Mouse (Mus musculus): Measurements from ENCODE around the gene Hist1h1c. TPM values are rescaled to one million over a fixed set of nuclear protein-coding genes. Genes with fewer than 3 reads are reported as not detected.
"Not testable (repeated sequence)": the region's sequence is repeated elsewhere in the genome, so short reads cannot be mapped to it uniquely, and the experiment has no call there.

The Hist1h1c gene
- polyA plus RNA-seq, 1 experiment from 2014 or later = 8.3 TPM

DNA sequence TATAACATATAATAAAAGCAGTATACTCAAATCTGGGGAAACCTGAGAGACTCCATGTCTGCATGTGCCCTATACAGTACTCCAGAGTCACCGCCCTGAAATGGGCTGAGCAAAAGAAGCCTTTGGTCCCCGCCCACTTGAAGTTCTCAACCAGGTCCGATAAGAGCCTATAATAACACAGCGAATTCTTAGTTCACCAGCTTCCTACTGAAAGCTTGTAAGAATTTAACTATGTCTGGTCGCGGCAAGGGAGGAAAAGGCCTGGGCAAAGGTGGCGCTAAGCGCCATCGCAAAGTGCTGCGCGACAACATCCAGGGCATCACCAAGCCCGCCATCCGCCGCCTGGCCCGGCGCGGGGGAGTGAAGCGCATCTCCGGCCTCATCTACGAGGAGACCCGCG is 18.2 kb downstream of the Hist1h1c start, which contains the start of gene Hist1h4b:
Gene Hist1h4b (plus strand): TSS at position 224 of the 400 bp plus-strand sequence.
- H3K27me3 ChIP-seq (ENCODE audit: control insufficient read depth, insufficient read depth, low read length) = no peaks in the 10 kb centered on the region
- H3K9ac ChIP-seq = peak within 1 kb of the TSS; percentile 62
- under 1% methylated on average over 15 of the region's 22 CpGs for WGBS
- peak within 1 kb of the TSS; percentile 71 for H3K4me2 ChIP-seq (replicated peaks)
- peak; percentile 97 for DNase-seq (ENCODE audit: low spot score)
- ATAC-seq (ENCODE audit: low FRiP score) = peak; percentile 79
- peaks cover 17% of the 10 kb centered on the region for H3K4me1 ChIP-seq (replicated peaks; ENCODE audit: control insufficient read depth, insufficient read depth, low read length)
- H3K9me3 ChIP-seq (ENCODE audit: control insufficient read depth, low read length) = no peaks in the 10 kb centered on the region
- peak within 1 kb of the TSS; percentile 76 for H3K27ac ChIP-seq
- no peaks in the 10 kb centered on the region for H3K36me3 ChIP-seq (replicated peaks; ENCODE audit: control insufficient read depth, insufficient read depth)
- peak within 1 kb of the TSS; percentile 33 for H3K4me3 ChIP-seq (replicated peaks; ENCODE audit: low read length)

- WGBS = 2% methylated on average over 15 of the region's 23 CpGs
- Histone ChIP-seq H3K27me3 (ENCODE audit: control insufficient read depth, insufficient read depth, low read length) (no peaks in the 10 kb centered on the region), H3K9ac (peak overlapping the region; percentile 62), H3K4me2 (replicated peaks) (peak overlapping the region; percentile 71), H3K27ac (peak overlapping the region; percentile 76), H3K9me3 (ENCODE audit: control insufficient read depth, low read length) (no peaks in the 10 kb centered on the region), H3K36me3 (replicated peaks; ENCODE audit: control insufficient read depth, insufficient read depth) (no peaks in the 10 kb centered on the region), H3K4me1 (replicated peaks; ENCODE audit: control insufficient read depth, insufficient read depth, low read length) (peaks cover 17% of the 10 kb centered on the region), H3K4me3 (replicated peaks; ENCODE audit: low read length) (peak overlapping the region; percentile 33)
- peak; percentile 35 for DNase-seq (ENCODE audit: low spot score)
- no peak; the same call in 1 of the 2 replicates for ATAC-seq (ENCODE audit: low FRiP score)
Observed at GRCm38 (mm10) chr13:23757211-23757773, 18.7 kb downstream of the Hist1h1c start.

- Histone ChIP-seq H3K4me1 (replicated peaks; ENCODE audit: control insufficient read depth, insufficient read depth, low read length) (peaks cover 18% of the 10 kb centered on the region), H3K27me3 (ENCODE audit: control insufficient read depth, insufficient read depth, low read length) (no peaks in the 10 kb centered on the region), H3K9me3 (ENCODE audit: control insufficient read depth, low read length) (no peaks in the 10 kb centered on the region), H3K9ac (no peak overlapping the region), H3K4me2 (replicated peaks) (no peak overlapping the region), H3K27ac (no peak overlapping the region), H3K4me3 (replicated peaks; ENCODE audit: low read length) (no peak overlapping the region), H3K36me3 (replicated peaks; ENCODE audit: control insufficient read depth, insufficient read depth) (no peaks in the 10 kb centered on the region)
- WGBS = 48% methylated on average over 3 of the region's 3 CpGs
- ATAC-seq (ENCODE audit: low FRiP score) (no peak), DNase-seq (ENCODE audit: low spot score) (no peak)
Observed at GRCm38 (mm10) chr13:23757921-23758320, 19.3 kb downstream of the Hist1h1c start.

GRCm38 (mm10) chr13:23759251-23759771 is 20.7 kb downstream of the Hist1h1c start:
- H3K27ac ChIP-seq = no peak overlapping the region
- H3K27me3 ChIP-seq (ENCODE audit: control insufficient read depth, insufficient read depth, low read length) = no peaks in the 10 kb centered on the region
- H3K4me2 ChIP-seq (replicated peaks) = no peak overlapping the region
- H3K9ac ChIP-seq = no peak overlapping the region
- ATAC-seq (ENCODE audit: low FRiP score) (no peak), DNase-seq (ENCODE audit: low spot score) (no peak)
- WGBS = 64% methylated on average over 3 of the region's 3 CpGs
- no peaks in the 10 kb centered on the region for H3K9me3 ChIP-seq (ENCODE audit: control insufficient read depth, low read length)
- H3K4me3 ChIP-seq (replicated peaks; ENCODE audit: low read length) = no peak overlapping the region
- H3K36me3 ChIP-seq (replicated peaks; ENCODE audit: control insufficient read depth, insufficient read depth) = no peaks in the 10 kb centered on the region
- peaks cover 29% of the 10 kb centered on the region for H3K4me1 ChIP-seq (replicated peaks; ENCODE audit: control insufficient read depth, insufficient read depth, low read length)

DNA sequence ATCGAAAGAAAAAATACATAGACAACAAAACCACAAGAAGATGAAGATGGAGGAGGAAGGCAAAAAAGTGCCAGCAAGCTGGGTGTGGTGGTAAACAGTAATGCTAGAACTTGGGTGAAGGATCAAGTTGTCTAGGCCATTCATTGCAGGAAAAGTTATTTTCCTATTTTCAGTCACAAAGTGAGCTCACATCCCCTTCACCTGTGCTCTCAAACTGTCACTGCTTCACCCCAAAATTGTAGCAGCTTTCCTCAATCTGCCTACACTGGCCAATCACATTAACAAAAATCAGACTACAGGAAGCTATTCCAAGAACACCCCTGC is 21.3 kb downstream of the Hist1h1c start:
- Histone ChIP-seq H3K4me2 (replicated peaks) (peak overlapping the region; percentile 90), H3K36me3 (replicated peaks; ENCODE audit: control insufficient read depth, insufficient read depth) (no peaks in the 10 kb centered on the region), H3K27me3 (ENCODE audit: control insufficient read depth, insufficient read depth, low read length) (no peaks in the 10 kb centered on the region), H3K4me3 (replicated peaks; ENCODE audit: low read length) (no peak overlapping the region), H3K4me1 (replicated peaks; ENCODE audit: control insufficient read depth, insufficient read depth, low read length) (peaks cover 31% of the 10 kb centered on the region), H3K9me3 (ENCODE audit: control insufficient read depth, low read length) (no peaks in the 10 kb centered on the region), H3K9ac (0 out of 2 replicates have a peak overlapping the region, but pooled peaks have one; percentile 58), H3K27ac (peak overlapping the region; percentile 87; the same call in 1 of the 2 replicates)
- 89% methylated on average over 1 of the region's 1 CpGs for WGBS
- ATAC-seq (ENCODE audit: low FRiP score) (no peak), DNase-seq (ENCODE audit: low spot score) (no peak)

DNA sequence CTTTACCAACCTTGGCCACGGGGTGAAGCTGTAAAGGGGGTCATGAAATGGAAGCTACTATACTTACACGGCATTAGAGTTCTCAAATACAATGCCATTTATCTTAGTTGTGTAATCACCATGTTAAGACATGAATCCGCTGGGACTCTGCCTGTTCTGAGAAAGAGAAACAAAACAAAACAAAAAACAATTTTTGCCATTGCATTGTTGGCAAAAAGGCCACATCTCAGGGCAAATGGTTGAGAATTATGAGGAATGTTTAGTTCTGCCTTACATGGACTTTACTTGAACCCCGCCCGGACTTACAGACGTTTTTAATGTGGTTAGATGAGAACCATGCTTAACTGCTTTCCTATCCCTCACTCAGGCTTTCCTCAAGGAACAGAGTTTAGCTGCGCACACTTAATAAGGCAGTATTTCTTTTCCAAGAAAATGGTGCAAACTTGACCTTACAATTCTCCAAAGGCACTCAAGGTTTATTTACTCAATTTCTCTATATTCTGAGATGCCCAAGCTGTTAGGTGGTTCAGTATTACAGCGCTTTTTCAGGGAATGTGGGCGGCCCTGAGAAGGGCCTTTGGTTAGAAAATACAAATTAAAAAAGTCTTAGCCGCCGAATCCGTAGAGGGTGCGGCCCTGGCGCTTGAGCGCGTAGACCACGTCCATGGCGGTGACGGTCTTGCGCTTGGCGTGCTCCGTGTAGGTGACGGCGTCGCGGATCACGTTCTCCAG is 21.8 kb downstream of the Hist1h1c start:
- Histone ChIP-seq H3K9ac (peak overlapping the region; percentile 58), H3K4me3 (replicated peaks; ENCODE audit: low read length) (peak overlapping the region; percentile 49), H3K36me3 (replicated peaks; ENCODE audit: control insufficient read depth, insufficient read depth) (no peaks in the 10 kb centered on the region), H3K27ac (peak overlapping the region; percentile 87), H3K4me2 (replicated peaks) (peak overlapping the region; percentile 90), H3K4me1 (replicated peaks; ENCODE audit: control insufficient read depth, insufficient read depth, low read length) (peaks cover 31% of the 10 kb centered on the region), H3K9me3 (ENCODE audit: control insufficient read depth, low read length) (no peaks in the 10 kb centered on the region), H3K27me3 (ENCODE audit: control insufficient read depth, insufficient read depth, low read length) (no peaks in the 10 kb centered on the region)
- DNase-seq (ENCODE audit: low spot score) (peak; percentile 30), ATAC-seq (ENCODE audit: low FRiP score) (peak; percentile 22; the same call in 1 of the 2 replicates)
- 2% methylated on average over 20 of the region's 27 CpGs for WGBS

DNA sequence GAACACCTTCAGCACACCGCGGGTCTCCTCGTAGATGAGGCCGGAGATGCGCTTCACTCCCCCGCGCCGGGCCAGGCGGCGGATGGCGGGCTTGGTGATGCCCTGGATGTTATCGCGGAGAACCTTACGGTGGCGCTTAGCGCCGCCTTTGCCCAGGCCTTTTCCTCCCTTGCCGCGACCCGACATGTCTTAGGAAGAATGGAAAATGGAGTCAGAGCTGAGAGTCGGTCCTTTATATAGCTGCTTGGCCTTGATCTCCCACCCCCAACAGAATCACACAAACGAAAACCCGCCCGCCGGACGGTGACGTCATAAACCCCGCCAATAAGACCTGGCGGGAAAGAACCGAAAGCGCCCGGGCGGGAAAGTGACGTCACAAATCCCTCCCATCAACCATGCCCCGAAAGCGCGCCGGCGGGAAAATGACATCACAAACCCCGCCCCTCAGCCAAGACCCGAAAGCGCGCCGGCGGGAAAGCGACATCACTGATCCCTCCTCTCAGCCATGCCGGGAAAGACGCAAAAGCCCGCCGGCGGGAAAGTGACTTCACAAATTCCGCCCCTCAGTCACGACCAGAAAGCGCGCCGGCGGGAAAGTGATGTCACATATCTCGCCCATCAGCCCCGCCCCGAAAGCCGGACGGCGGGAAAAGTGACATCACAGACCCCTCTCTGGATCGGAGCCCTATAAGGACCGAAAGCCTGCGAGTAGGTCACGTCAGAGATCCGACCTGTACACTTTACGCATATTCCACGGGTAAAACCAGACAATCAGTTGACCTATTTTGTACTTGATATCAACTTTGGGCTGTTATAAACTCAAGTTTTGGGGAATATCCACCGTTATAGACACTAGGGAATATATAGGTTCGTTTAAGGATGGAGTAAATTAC is 22.6 kb downstream of the Hist1h1c start, which contains the start of gene Hist1h4a:
Gene Hist1h4a (minus strand): TSS at position 259 of the 893 bp plus-strand sequence.
- Histone ChIP-seq H3K4me1 (replicated peaks; ENCODE audit: control insufficient read depth, insufficient read depth, low read length) (peaks cover 31% of the 10 kb centered on the region), H3K4me3 (replicated peaks; ENCODE audit: low read length) (peak within 1 kb of the TSS; percentile 49), H3K9ac (peak within 1 kb of the TSS; percentile 58), H3K27me3 (ENCODE audit: control insufficient read depth, insufficient read depth, low read length) (no peaks in the 10 kb centered on the region), H3K4me2 (replicated peaks) (peak within 1 kb of the TSS; percentile 90), H3K27ac (peak within 1 kb of the TSS; percentile 87), H3K36me3 (replicated peaks; ENCODE audit: control insufficient read depth, insufficient read depth) (no peaks in the 10 kb centered on the region), H3K9me3 (ENCODE audit: control insufficient read depth, low read length) (no peaks in the 10 kb centered on the region)
- WGBS = under 1% methylated on average over 63 of the region's 72 CpGs
- DNase-seq (ENCODE audit: low spot score) (peak; percentile 100), ATAC-seq (ENCODE audit: low FRiP score) (peak; percentile 86)

DNA sequence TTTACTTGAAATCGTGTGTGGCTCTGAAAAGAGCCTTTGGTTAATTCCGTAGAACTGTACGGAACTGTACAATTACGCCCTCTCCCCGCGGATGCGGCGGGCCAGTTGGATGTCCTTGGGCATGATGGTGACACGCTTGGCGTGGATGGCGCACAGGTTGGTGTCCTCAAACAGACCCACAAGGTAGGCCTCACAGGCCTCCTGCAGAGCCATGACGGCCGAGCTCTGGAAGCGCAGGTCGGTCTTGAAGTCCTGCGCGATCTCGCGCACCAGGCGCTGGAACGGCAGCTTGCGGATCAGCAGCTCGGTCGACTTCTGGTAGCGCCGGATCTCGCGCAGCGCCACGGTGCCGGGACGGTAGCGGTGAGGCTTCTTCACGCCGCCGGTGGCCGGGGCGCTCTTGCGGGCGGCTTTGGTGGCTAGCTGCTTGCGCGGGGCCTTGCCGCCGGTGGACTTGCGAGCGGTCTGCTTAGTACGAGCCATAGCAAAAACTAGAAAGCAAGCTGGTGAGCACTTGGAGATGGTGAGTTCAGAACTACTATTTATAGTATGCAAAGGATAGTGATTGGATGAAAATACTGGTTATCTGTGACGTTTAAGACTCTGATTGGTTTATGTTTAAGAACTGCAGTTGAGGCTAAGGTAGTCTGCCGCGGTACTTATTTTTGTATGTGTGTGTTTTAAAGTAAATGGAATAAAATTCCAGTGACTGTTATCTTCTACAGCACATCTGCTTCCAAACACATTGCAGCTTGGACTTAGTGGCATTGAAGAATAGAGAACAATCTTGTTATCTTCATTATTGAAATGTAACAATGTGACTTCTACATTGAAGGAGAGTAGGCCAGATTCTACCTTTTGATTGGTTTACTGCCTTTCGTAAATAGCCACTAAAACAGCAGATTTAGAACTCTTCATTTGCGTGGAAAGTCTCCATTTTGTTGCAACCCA is 23.5 kb downstream of the Hist1h1c start, which contains the start of gene Hist1h3a:
Gene Hist1h3a (minus strand): TSS at position 516 of the 951 bp plus-strand sequence.
- not testable (repeated sequence) for H3K36me3 ChIP-seq (replicated peaks; ENCODE audit: control insufficient read depth, insufficient read depth); H3K27me3 ChIP-seq (ENCODE audit: control insufficient read depth, insufficient read depth, low read length); H3K9me3 ChIP-seq (ENCODE audit: control insufficient read depth, low read length)
- peak within 1 kb of the TSS; percentile 49 for H3K4me3 ChIP-seq (replicated peaks; ENCODE audit: low read length)
- peak within 1 kb of the TSS; percentile 50 for H3K9ac ChIP-seq
- peak within 1 kb of the TSS; percentile 87 for H3K27ac ChIP-seq
- ATAC-seq (ENCODE audit: low FRiP score) (peak; percentile 75), DNase-seq (ENCODE audit: low spot score) (peak; percentile 88)
- H3K4me2 ChIP-seq (replicated peaks) = peak within 1 kb of the TSS; percentile 90
- under 1% methylated on average over 27 of the region's 52 CpGs for WGBS
- peaks cover 30% of the 10 kb centered on the region for H3K4me1 ChIP-seq (replicated peaks; ENCODE audit: control insufficient read depth, insufficient read depth, low read length)

Data from hindbrain, embryonic 14.5 days (tissue).